Mouse (Mus musculus) thymus, postnatal 0 days (tissue): Measurements from ENCODE around the gene Fam234a. TPM values are rescaled to one million over a fixed set of nuclear protein-coding genes. Genes with fewer than 3 reads are reported as not detected.
"Not testable (repeated sequence)": the region's sequence is repeated elsewhere in the genome, so short reads cannot be mapped to it uniquely, and the experiment has no call there.

Experiments
- DNase-seq: peaks from one replicate; pipeline ENCODE4 v3.0.0-alpha.2; 2015; ENCODE audit warnings: low spot score
- polyA plus RNA-seq: library from polyadenylated mRNA; unstranded; fragments of >200 nt; fragmentation: Nextera tagmentation; extraction: Ambion mirVana; gene quantifications from 2 replicates; pipeline ENCODE4 v1.2.1, GENCODE M21; 2015

Gene Fam234a
- polyA plus RNA-seq, result 9.0 and 9.3 TPM in 2 replicates

GRCm38 (mm10) chr17:26244101-26244841 lies at the start of gene Fam234a:
Gene Fam234a (minus strand): TSS chr17:26244242.
- peak; percentile 93 for DNase-seq

DNA sequence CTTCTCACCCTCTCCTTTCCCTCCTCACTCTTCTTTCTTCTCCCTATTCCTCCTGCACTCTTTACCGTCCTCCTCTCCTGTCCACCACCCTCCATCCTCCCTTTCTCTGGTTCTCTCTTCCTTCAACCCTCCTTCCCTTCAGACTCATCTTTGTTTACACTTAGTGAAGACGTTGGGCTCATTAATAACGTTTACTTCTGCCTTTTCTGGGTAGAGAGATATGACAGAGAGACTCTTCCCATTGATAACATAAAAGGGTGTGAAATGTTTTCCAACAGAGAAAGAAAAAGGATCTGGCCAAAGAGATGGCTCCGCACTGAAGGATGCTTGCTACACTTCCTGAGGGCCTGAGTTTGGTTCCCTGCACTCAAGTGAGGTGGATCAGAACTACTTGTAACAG lies 45.4 kb upstream of the Fam234a start:
- no peak for DNase-seq

GRCm38 (mm10) chr17:26286199-26286955 lies 42.3 kb upstream of the Fam234a start:
- no peak for DNase-seq

DNA sequence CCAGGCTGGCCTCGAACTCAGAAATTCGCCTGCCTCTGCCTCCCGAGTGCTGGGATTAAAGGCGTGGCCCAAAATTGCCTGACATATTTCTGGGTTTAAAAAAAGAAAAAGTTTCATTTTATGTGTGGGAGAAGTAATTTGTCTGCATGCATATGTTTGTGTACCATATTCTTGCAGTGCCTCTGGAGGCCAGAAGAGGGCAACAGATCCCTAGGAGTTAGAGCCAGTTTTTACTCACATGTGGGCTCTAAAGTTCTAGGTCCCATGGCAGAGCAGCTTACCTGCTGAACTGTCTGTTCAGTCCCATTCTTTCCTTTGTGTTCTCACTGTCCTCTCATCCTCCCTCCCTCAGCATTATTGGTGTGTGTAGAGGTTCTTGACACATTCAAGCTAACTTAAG lies 32.7 kb upstream of the Fam234a start:
- peak; percentile 38 for DNase-seq

GRCm38 (mm10) chr17:26275933-26276332 lies 31.9 kb upstream of the Fam234a start:
- DNase-seq, result no peak

- no peak for DNase-seq
Measured at GRCm38 (mm10) chr17:26272586-26272985, 28.5 kb upstream of the Fam234a start.

GRCm38 (mm10) chr17:26269577-26269976 lies 25.5 kb upstream of the Fam234a start:
- not testable (repeated sequence) for DNase-seq

GRCm38 (mm10) chr17:26268851-26269250 lies 24.8 kb upstream of the Fam234a start:
- DNase-seq, result no peak

GRCm38 (mm10) chr17:26262384-26262783 lies 18.3 kb upstream of the Fam234a start:
- DNase-seq, result no peak

DNA sequence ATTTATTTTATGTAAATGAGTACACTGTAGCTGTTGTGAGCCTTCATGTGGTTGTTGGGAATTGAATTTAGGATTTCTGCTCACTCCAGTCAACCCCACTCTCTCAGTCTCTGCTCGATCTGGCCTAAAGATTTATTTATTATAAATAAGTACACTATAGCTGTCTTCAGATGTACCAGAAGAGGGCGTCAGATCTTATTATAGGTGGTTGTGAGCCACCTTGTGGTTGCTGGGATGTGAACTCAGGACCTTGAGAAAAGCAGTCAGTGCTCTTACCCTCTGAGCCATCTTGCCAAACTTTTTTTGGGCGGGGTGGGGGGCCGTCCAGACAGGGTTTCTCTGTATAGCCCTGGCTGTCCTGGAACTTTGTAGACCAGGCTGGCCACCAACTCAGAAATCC lies 17.8 kb upstream of the Fam234a start:
- peak; percentile 13 for DNase-seq

DNA sequence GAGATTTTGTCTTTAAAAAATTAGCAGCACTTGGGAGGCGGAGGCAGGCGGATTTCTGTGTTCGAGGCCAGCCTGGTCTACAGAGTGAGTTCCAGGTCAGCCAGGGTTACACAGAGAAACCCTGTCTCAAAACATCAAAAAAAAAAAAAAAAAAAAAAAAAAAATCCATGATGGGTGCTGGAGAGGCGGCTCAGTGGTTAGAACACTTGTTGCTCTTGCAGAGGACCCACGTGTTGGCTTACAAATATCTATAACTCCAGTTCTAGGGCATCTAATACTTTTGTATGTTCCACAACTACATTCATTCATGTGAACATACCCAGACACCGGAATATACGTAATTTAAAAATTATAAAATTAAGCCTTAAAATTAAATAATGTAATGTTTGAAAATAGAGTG lies 11.3 kb upstream of the Fam234a start:
- no peak for DNase-seq

- no peak for DNase-seq
Measured at GRCm38 (mm10) chr17:26253399-26253798, 9.4 kb upstream of the Fam234a start.

GRCm38 (mm10) chr17:26252539-26253251 lies 8.7 kb upstream of the Fam234a start, which contains the start of gene Luc7l:
Gene Luc7l (plus strand): TSS chr17:26252896.
- DNase-seq, result peak; percentile 89

GRCm38 (mm10) chr17:26251886-26252538 lies 8.0 kb upstream of the Fam234a start:
- DNase-seq, result no peak

DNA sequence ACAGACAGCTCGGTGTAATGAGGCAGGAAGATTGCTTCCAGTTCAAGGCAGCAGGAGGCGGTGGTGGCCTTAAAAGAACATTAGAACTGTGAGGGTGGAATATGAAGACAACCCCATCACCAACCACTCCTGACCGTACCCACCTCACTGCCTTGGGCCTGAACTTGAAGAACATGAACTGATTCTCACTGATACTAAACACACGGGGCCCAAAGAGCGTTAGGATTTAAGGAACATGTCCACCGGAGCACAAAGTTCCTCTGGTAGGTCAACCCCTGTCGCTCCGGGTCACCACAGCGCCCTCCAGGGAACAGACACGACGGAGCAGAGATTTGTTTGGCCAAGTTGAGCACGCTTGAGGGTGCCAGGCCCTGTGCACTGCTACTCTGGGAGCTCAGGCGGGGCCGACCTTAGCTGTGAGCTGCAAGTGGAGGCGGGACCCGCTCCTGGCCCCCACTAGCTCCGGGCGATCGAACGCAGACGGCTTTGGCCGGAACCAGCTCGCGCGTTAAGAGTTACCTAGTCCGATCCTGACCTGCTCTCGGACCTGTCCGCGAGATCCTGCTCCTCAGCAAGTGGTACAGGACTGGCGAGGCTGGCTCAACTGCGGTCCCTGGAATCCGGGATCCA lies 456 bp downstream of the Fam234a start:
- peak; percentile 58 for DNase-seq

- DNase-seq, result no peak
Measured at GRCm38 (mm10) chr17:26240990-26241389, 3.1 kb downstream of the Fam234a start.

DNA sequence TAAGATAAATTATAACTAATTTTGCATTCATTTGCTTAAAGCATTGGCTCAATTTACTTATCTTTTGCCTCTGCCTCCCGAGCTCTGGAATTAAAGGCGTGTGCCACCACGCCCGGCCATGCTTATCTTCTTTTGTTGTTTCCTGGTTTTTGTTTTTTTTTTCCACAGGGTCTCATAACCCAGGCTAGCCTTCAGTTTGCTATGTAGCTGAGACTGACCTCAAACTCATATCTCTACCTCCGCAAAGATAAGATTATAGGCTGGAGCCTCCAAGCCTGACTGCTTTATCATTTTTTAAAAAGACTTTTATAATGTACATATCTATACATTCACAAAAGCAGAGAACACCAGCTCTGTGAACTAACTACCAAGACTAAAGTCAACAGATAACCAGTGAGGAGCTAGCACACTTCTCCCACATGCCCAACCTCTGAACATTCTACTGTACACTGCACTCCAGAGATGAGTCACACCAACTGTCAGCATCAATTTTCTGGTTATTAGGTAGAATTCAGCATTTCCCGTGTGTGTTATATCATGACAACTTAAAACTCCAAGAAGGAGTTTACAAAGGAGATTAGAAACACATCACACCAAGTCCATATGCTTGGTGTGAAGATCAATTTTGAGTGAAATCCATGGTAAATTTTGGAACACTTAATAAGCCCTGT lies 3.8 kb downstream of the Fam234a start:
- DNase-seq, result no peak

GRCm38 (mm10) chr17:26239551-26239950 lies 4.5 kb downstream of the Fam234a start:
- no peak for DNase-seq

GRCm38 (mm10) chr17:26237667-26238066 lies 6.4 kb downstream of the Fam234a start:
- no peak for DNase-seq

- DNase-seq, result no peak
Measured at GRCm38 (mm10) chr17:26235077-26235815, 8.8 kb downstream of the Fam234a start.
